Mouse (Mus musculus): ENCODE measurements around the gene Shf. TPM values are rescaled to one million over a fixed set of nuclear protein-coding genes. Genes with fewer than 3 reads are reported as not detected.

Shf gene
- polyA plus RNA-seq (2012; rRNA removed): 41.1 and 62.7 TPM in 2 replicates

DNA sequence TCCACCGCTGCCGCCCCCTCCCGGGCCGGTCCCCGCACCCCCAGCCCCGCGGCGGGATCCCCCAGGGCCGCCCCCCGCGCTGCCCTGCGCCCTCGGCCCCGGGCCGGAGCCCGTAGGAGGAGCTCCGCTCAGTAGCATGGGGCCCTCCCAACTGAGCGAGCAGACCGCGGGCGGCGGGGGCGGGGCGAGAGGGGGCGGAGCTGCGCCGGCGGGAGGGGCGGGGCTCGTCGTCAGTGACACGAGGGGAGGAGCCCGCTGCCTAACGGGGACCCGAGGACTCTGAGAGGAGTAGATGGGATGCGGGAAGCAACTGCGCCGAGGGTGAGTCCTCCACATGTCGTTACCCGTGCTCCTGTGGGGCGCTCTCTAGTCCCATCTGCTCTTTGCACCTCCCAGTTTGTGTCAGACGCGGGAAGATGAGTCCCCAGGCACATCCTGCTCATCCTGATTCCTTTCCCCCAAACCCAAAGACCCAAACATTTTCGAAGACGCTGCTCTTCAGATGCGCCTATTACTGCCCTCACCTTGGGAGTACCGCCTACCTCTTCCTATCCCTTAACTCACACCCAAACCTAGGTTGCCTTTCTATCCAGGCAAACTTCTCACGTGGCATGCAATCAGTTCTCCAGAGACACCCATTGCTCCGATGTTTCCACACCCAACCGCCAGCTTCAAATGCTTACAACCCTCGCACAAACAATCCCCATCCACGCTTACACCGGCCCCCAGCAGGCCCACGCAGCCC, at the start of gene Shf:
TSS of gene Shf (minus strand) at position 168 of the 745 bp plus-strand sequence.

DNA sequence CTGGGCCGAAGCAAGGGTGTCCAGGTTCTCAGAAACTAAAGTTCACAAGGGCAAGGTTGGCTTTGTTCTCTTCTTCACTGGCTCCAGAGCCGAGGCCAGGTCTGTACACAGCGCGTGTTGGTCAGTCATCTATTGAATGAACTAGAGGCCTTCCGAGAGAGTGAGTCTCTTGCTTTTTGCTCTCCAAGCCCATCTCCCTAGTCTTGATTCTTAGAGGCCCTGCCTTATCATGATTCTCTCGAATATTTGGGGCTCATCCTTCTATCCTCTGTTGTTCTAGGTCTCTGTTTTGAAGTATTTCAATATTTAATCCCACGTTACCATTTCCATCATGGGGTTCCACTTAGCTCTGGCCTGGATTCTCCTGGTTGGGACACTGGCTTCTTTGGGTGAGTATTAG, 53.6 kb downstream of the Shf start, which contains the start of gene Duox1:
TSS of gene Duox1 (plus strand) at position 301 of the 400 bp plus-strand sequence.

DNA sequence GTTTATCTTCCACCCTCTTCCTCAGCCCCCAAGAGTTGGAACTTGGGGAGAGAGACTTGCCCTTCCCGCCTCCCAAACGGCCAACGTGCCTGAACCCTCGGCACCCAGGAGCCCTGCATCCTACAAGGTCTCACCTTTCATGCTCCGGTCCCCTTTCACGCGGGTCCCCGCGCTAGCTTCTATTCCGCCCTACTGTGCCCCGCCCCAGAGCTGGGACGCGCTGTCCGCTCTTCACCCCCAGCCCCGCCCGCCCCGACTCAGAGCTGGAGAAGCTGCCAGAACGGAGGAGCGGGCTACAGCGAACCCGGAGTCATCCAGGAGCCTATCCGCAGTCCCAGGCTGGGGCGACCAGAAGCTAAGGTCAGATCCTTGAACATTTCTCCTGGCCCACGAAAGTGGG, 55.4 kb downstream of the Shf start, which contains the start of gene Duoxa1:
TSS of gene Duoxa1 (minus strand) at position 195 of the 400 bp plus-strand sequence.

Other genes with a start within 250 kb of the Shf start
- gene B2m, start 221.5 kb downstream of the Shf start, polyA plus RNA-seq (2012; rRNA removed): 42.6 and 81.9 TPM in 2 replicates
- gene Trim69, start 208.5 kb downstream of the Shf start, polyA plus RNA-seq (2012; rRNA removed): 0.11 and 0.13 TPM in 2 replicates
- 0.02 TPM in 1 of 2 replicates, not detected in the other for gene Patl2, start 183.0 kb downstream of the Shf start, polyA plus RNA-seq (2012; rRNA removed)
- gene Terb2, start 182.9 kb downstream of the Shf start, polyA plus RNA-seq (2012; rRNA removed): not detected in 2 replicates
- gene Sord, start 134.4 kb downstream of the Shf start, polyA plus RNA-seq (2012; rRNA removed): 16.9 and 23.1 TPM in 2 replicates
- 0.02 TPM in 2 replicates for gene Duox2, start 70.7 kb downstream of the Shf start, polyA plus RNA-seq (2012; rRNA removed)
- 0.04 TPM in 1 of 2 replicates, not detected in the other for gene Duoxa2, start 70.3 kb downstream of the Shf start, polyA plus RNA-seq (2012; rRNA removed)
- 0.10 and 0.16 TPM in 2 replicates for gene Duoxa1, start 55.4 kb downstream of the Shf start, polyA plus RNA-seq (2012; rRNA removed)
- gene Duox1, start 53.5 kb downstream of the Shf start, polyA plus RNA-seq (2012; rRNA removed): 0.02 and 0.04 TPM in 2 replicates
- 0.11 and 0.12 TPM in 2 replicates for gene Slc28a2, start 57.3 kb upstream of the Shf start, polyA plus RNA-seq (2012; rRNA removed)
- not detected in 2 replicates for gene Gm14085, start 115.8 kb upstream of the Shf start, polyA plus RNA-seq (2012; rRNA removed)
- 8.5 and 13.8 TPM in 2 replicates for gene Gatm, start 242.1 kb upstream of the Shf start, polyA plus RNA-seq (2012; rRNA removed)